23 mouse cellular contexts compared by ENCODE assay signal in the genomic region with DNA sequence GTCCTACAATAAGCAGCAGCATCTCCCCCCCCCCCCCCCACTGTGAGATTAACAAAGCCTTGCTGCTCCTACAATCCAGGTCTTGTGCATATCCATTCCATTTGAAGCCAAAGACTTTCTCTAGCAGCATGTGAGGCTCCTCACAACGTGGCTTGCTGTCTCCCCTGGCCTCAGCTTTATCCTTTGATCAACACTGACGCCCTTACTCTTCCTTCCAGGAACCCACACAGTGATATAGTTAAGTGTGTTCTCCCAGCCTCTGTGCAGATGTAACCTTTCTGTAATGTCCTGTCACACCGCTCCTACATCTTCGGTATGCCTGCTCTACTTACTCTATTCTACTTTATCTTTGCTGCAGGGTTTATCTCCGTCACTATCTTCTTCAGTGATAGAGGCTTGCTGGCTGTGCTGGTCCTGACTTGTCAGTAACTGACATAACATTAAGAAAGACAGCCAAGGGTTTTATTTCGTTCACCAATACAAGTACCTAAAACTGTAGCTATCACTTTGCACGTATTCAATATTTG. TPM values are rescaled to one million over a fixed set of nuclear protein-coding genes. Genes with fewer than 3 reads are reported as not detected.
"Had no signal": no experiment of that assay in that cellular context is flagged by ENCODE, and none has a peak within 500 bp of the region (broad histone marks: within the 10 kb centered on the region; RNA-seq: fewer than 3 reads in every experiment).

No protein-coding gene starts in this region.

- H3K4me1 ChIP-seq: limb, embryonic 13.5 days had no signal

- H3K36me3 ChIP-seq: kidney, embryonic 15.5 days; limb, embryonic 10.5 days; limb, embryonic 13.5 days had no signal

- H3K9me3 ChIP-seq: kidney, embryonic 15.5 days; limb, embryonic 10.5 days; limb, embryonic 13.5 days had no signal

- H3K4me2 ChIP-seq: kidney, embryonic 15.5 days; limb, embryonic 13.5 days; midbrain, embryonic 11.5 days had no signal

- DNase-seq: kidney, adult 11 months; kidney, adult 8-10 months; kidney, postnatal 10 days; kidney, postnatal 4 days; layer of hippocampus, adult 9-11 months; lung, adult 2 months; lung, postnatal 14 days; lung, postnatal 4 days; right cerebral cortex, adult 18-20 months; right cerebral cortex, postnatal 14 days; right cerebral cortex, postnatal 4 days; thymus, adult 18-20 months; thymus, postnatal 36 days had no signal

- H3K4me3 ChIP-seq: kidney, embryonic 15.5 days; layer of hippocampus, adult 2 months; limb, embryonic 10.5 days; limb, embryonic 13.5 days had no signal

- H3K27ac ChIP-seq: kidney, embryonic 15.5 days; layer of hippocampus, adult 2 months; limb, embryonic 10.5 days; limb, embryonic 13.5 days; stomach, postnatal 0 days had no signal

- H3K9ac ChIP-seq: kidney, embryonic 15.5 days; limb, embryonic 13.5 days had no signal

- H3K27me3 ChIP-seq: kidney, embryonic 15.5 days had no signal

RNA-seq across cellular contexts. Expression of a gene that starts 3.3 kb away (rescaled TPM):
- total RNA-seq: layer of hippocampus, adult 2 months; left cerebral cortex, adult 18-20 months; left cerebral cortex, postnatal 25 days; liver, adult 2 months had no signal
- polyA plus RNA-seq: liver, adult 2 months; lung, adult 2 months; midbrain, embryonic 14.5 days had no signal

RNA-seq across cellular contexts. Expression of a gene that starts 58.7 kb away (rescaled TPM):
- polyA plus RNA-seq: liver, adult 2 months; midbrain, embryonic 11.5 days had no signal
